Mouse (Mus musculus): Measurements from ENCODE around the gene Zfp821. TPM values are rescaled to one million over a fixed set of nuclear protein-coding genes. Genes with fewer than 3 reads are reported as not detected.

Zfp821 gene
- polyA plus RNA-seq, 1 experiment from 2014 or later, result 46.7 TPM

DNA sequence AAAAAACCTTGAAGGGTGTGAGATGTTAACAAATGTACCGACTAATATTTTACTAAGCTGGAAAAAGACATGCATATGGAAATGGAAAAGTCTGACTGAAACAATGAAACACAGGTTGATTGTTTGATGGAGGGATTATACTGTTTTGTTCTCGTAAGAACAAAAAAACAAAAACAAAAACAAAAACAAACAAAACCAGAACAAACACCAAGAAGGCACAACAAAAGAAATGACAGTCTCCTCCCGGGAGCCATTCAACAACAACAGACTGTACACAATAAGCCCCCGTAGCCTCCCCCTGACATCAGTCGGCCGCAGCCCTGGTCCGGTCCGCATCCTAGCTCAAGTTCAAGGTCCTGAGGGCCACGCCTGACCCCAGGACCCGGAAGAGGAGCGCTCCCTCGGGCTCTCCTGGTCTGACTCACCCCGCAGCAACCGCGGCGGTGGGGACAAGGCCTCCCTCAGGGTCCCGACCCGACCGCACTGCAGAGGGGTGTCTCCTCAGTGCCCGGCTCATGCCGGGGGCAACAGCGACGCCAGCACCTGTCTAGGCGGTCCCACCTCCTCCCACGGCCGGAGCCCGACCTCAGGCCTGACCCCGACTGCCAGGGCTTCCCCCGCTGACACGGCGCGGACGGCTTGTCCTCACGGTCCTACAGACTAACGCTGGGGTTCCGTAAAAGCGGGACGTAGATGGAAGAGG is 12.8 kb upstream of the Zfp821 start:
- peak; percentile 53 for ATAC-seq (ENCODE audit: insufficient number of reproducible peaks, insufficient read depth, low FRiP score, low TSS enrichment, low read depth)
- H3K9ac ChIP-seq, result peak overlapping the region; percentile 97
- H3K36me3 ChIP-seq, result peaks cover 4% of the 10 kb centered on the region; the same call in 1 of the 2 replicates
- H3K27me3 ChIP-seq, result no peaks in the 10 kb centered on the region
- peak overlapping the region; percentile 96 for H3K4me3 ChIP-seq
- no peaks in the 10 kb centered on the region for H3K9me3 ChIP-seq
- peaks cover 25% of the 10 kb centered on the region for H3K4me1 ChIP-seq
- peak overlapping the region; percentile 73 for H3K4me2 ChIP-seq
- under 1% methylated on average over 38 of the region's 38 CpGs for WGBS
- peak overlapping the region; percentile 77 for H3K27ac ChIP-seq

DNA sequence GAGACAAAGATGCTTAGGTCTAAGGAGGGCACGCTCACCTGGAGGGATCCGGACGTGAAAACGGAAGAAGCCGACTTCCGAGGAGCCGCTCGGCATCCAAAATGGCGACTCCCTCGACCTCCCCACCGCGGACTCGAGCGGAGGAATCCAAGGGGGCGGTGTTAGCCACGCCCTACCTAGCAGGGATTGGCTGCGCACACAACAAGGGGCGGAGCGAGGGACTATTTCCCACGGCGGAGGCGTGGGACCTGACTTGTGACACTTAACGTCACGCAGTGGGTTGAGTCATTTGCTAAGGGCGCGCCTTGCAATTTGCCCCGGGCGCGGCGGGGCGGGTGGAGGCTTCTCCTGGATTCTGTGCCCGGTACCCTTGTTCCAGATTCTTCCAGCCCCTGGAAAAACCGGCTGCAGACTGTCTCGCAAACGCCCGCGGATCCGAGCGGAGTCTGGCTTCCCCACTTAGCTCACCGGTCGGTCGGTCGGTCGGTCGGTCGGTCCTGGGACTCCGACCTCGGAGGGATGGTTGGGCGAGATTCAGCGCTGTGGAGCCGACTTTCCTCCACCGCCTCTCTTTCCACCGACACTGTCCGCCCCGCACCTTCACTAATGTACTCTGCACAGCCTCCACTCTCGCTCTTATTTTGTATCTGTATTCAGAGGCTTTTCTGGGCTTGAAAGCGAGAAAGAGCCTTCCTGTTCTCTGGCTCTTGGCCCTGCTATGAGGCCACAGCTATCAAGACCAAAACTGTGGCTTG is 12.0 kb upstream of the Zfp821 start, which contains the start of gene Ist1:
Gene Ist1 (minus strand): TSS at position 115 of the 755 bp plus-strand sequence.
- Histone ChIP-seq H3K4me3 (peak within 1 kb of the TSS; percentile 96), H3K36me3 (peaks cover 2% of the 10 kb centered on the region; the same call in 1 of the 2 replicates), H3K4me1 (peaks cover 25% of the 10 kb centered on the region), H3K9ac (peak within 1 kb of the TSS; percentile 97), H3K27me3 (no peaks in the 10 kb centered on the region), H3K9me3 (no peaks in the 10 kb centered on the region), H3K4me2 (peak within 1 kb of the TSS; percentile 73), H3K27ac (peak within 1 kb of the TSS; percentile 77)
- ATAC-seq (ENCODE audit: insufficient number of reproducible peaks, insufficient read depth, low FRiP score, low TSS enrichment, low read depth), result peak; percentile 96
- WGBS, result under 1% methylated on average over 57 of the region's 57 CpGs

DNA sequence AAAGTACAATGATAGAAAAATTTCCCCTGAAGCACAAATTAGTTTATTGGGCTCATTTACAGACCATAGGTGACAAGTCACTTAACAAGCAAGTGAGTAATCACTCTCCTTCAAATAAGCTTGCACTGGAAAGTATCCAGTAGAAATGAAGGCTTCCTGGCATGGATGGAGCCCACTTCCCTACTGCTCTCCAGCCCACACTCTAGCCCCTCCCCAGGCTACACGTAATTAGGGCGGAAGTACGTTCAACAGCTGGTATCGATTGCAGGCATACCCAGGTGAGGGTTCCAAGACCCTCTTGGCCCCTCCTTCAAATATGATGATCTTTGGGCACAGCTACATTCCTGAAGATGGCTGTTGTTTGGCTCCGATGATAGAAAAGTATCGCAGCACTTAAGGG is 11.2 kb upstream of the Zfp821 start:
- Histone ChIP-seq H3K4me3 (peak overlapping the region; percentile 96; the same call in 1 of the 2 replicates), H3K9ac (no peak overlapping the region), H3K27ac (no peak overlapping the region), H3K9me3 (no peaks in the 10 kb centered on the region), H3K4me1 (peaks cover 25% of the 10 kb centered on the region), H3K36me3 (no peaks in the 10 kb centered on the region), H3K4me2 (peak overlapping the region; percentile 73), H3K27me3 (no peaks in the 10 kb centered on the region)
- 33% methylated on average over 6 of the region's 6 CpGs for WGBS
- ATAC-seq (ENCODE audit: insufficient number of reproducible peaks, insufficient read depth, low FRiP score, low TSS enrichment, low read depth), result no peak

DNA sequence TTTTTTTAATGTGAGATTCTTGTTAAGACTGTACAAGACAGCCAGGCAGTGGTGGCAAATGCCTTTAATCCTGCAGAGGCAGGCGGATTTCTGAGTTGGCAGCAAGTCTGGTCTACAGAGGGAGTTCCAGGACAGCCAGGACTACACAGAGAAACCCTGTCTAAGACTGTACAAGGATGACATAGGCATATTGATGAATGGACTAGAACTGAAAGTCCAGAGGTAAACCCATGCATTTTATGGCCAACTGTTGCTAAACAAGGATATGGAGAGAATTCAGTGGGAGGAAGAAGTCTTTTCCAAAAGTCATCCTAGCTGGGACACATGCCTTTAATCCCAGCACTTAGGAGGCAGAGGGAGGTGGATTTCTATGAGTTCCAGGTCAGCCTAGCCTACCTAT is 7.6 kb upstream of the Zfp821 start:
- Histone ChIP-seq H3K9ac (no peak overlapping the region), H3K4me2 (no peak overlapping the region), H3K4me3 (no peak overlapping the region), H3K36me3 (no peaks in the 10 kb centered on the region), H3K27ac (no peak overlapping the region), H3K27me3 (no peaks in the 10 kb centered on the region), H3K4me1 (peaks cover 8% of the 10 kb centered on the region), H3K9me3 (no peaks in the 10 kb centered on the region)
- 62% methylated on average over 1 of the region's 1 CpGs for WGBS
- no peak for ATAC-seq (ENCODE audit: insufficient number of reproducible peaks, insufficient read depth, low FRiP score, low TSS enrichment, low read depth)

DNA sequence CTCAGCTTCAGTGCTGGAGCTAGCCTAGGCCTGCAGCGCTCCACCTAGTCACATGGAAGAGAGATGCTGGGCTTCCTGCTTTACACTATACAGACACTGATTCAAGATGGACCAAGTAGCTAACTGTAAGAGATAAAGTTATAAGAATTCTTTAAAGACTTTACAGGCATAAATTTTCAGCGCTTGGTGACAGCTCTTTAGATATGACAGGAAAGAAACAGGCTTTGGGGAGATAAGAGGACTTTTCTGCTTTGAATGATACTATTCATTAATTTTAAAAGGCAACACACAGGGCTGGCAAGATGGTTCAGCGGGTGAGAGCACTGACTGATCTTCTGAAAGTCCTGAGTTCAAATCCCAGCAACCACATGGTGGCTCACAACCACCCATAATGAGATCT is 6.9 kb upstream of the Zfp821 start:
- H3K27me3 ChIP-seq, result no peaks in the 10 kb centered on the region
- peaks cover 8% of the 10 kb centered on the region for H3K4me1 ChIP-seq
- no peaks in the 10 kb centered on the region for H3K9me3 ChIP-seq
- H3K27ac ChIP-seq, result no peak overlapping the region
- H3K9ac ChIP-seq, result no peak overlapping the region
- H3K4me3 ChIP-seq, result no peak overlapping the region
- ATAC-seq (ENCODE audit: insufficient number of reproducible peaks, insufficient read depth, low FRiP score, low TSS enrichment, low read depth), result no peak
- H3K4me2 ChIP-seq, result no peak overlapping the region
- 85% methylated on average over 3 of the region's 3 CpGs for WGBS
- no peaks in the 10 kb centered on the region for H3K36me3 ChIP-seq

DNA sequence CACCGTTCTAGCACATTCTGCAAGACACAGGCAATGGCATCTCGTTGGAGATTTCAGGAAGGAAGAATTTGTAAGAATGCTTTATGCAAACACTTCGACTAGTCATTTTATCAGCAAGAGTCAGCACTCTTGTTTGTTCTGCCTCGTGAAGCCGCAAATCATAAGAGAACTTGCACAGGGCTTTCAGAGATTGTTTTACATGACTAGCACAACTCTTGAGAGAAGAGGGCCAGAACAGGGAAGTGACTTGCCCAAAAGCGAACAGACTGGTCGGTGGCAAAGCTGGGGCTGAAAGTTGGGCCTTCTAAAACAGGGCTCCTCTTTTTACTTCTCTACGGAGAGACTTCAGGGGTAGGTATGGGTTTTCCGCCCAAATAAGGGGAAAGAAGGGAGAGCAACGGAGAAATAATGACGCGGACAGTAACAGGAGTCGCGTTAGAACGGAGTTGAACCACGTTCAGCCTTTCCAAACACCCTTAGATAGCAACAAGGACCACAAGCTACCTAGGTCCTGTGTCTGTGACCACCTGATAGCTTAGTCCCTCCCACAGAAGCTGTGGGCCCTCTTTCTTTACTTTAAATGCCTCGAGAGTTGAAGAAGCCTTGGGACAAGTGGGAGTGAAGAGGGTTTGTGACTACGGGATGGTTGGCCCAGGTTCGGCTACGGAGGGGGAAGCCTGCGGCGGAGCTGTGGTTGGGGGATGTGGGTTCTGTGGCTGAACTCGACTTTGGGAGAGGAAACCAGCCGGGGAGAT is 604 bp upstream of the Zfp821 start:
- H3K9me3 ChIP-seq, result no peaks in the 10 kb centered on the region
- no peaks in the 10 kb centered on the region for H3K27me3 ChIP-seq
- 11% methylated on average over 24 of the region's 24 CpGs for WGBS
- H3K9ac ChIP-seq, result peak overlapping the region; percentile 99
- H3K4me3 ChIP-seq, result peak overlapping the region; percentile 94
- H3K4me2 ChIP-seq, result peak overlapping the region; percentile 88
- peaks cover 20% of the 10 kb centered on the region for H3K36me3 ChIP-seq
- H3K4me1 ChIP-seq, result peaks cover 30% of the 10 kb centered on the region
- H3K27ac ChIP-seq, result peak overlapping the region; percentile 51
- ATAC-seq (ENCODE audit: insufficient number of reproducible peaks, insufficient read depth, low FRiP score, low TSS enrichment, low read depth), result no peak

DNA sequence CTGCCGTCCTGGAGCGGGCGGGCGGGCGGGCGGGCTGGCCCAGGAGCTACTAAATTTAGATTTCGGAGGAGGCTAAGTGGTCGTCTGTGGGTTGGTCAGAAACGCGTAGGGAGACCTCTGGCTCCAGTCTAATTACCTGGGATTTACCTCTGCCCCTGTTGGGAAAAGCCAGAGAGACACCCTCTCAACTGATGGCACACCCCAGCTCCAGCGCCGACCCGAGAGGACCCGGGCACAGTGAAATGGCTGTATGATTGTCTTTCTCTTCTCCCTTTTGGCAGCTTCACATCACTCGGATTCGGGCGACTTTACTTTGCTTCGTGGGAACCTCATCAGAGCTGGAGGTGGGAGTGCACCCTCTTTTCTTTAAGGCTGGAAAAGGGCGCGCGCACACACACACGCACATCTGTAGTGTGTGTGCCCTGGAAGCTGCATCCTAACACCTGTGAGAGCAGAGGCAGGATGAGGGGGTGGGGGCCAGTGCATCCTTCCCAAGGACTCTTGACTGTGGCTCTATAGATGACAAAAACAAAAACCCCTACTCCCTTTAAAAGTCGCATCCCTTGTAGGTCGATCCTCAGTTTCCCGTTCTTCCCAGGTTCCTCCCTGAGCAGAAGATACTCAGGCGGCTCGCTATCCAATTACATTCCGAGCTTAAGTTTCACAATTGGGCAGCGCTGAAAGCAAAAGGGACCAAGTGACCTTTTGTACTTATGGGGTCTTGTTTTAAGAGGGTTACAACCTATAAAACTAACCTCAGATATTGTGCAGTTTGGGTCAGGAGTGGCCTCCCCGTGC is 929 bp downstream of the Zfp821 start:
- Histone ChIP-seq H3K9ac (peak overlapping the region; percentile 99), H3K4me2 (peak overlapping the region; percentile 88), H3K36me3 (peaks cover 36% of the 10 kb centered on the region), H3K9me3 (no peaks in the 10 kb centered on the region), H3K27ac (peak overlapping the region; percentile 98), H3K4me3 (peak overlapping the region; percentile 94), H3K27me3 (no peaks in the 10 kb centered on the region), H3K4me1 (peaks cover 30% of the 10 kb centered on the region)
- ATAC-seq (ENCODE audit: insufficient number of reproducible peaks, insufficient read depth, low FRiP score, low TSS enrichment, low read depth), result peak; percentile 43; the same call in 1 of the 2 replicates
- under 1% methylated on average over 29 of the region's 30 CpGs for WGBS

DNA sequence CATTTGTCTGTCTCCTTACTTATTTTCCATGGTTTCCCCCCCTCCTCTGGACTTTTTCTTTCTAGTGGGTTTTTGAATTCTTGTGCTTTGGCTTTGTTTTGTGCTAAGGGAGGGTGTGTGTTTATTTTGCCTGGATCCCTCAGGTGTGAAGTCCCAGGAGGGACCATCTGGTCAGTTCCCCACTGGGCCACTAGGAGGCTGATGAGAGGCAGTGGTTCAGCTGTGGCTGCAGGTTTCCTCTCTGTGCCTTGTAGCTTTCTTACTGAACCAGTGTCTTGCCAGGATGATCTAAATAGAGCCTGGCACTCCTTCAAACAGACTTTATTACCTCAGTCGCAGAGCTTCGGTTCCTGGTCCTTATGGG is 1.5 kb downstream of the Zfp821 start:
- H3K27ac ChIP-seq, result no peak overlapping the region
- peak overlapping the region; percentile 94 for H3K4me3 ChIP-seq
- H3K4me2 ChIP-seq, result peak overlapping the region; percentile 88
- H3K9ac ChIP-seq, result peak overlapping the region; percentile 99
- no peaks in the 10 kb centered on the region for H3K27me3 ChIP-seq
- peaks cover 30% of the 10 kb centered on the region for H3K4me1 ChIP-seq
- peaks cover 41% of the 10 kb centered on the region for H3K36me3 ChIP-seq
- 14% methylated on average over 2 of the region's 2 CpGs for WGBS
- no peaks in the 10 kb centered on the region for H3K9me3 ChIP-seq
- ATAC-seq (ENCODE audit: insufficient number of reproducible peaks, insufficient read depth, low FRiP score, low TSS enrichment, low read depth), result no peak

DNA sequence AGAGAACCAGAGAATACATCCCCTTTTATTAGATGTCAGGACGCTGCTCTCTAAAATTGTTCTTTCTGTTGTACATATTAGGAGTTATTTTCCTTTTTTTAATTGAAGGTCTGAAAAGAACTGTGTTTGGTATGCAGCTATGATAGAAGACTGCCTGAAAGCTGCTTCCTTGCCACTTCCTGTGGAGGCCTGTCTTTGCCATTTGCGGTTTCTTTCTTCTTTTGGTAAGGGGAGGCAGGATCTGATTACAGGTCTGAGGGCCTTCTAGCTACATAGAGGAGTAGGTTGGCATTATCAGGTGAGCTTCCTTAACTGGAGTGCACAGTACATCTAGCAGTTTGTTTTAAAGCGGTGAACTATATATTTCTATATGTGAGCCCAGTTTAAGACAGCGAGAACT is 2.6 kb downstream of the Zfp821 start:
- peak overlapping the region; percentile 34 for H3K4me2 ChIP-seq
- 92% methylated on average over 4 of the region's 4 CpGs for WGBS

DNA sequence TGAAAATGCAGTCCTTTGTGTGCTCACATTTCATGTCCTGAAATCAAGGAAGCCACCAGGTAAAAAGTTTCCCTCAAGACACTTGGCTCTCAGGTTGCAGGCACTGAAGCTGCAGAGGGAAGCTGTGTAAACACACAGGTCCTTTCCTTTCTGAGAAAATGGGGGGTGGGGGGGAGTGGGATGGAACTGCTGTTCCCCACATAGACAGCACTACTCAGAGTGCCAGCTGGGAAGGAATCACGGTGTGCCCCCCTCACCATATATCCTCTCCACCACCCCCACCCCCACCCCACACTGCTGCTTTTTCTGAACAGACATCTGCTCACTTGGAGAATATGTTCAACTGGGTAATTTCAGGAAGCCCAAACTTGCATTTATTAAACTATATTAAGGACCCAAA is 7.2 kb downstream of the Zfp821 start:
- peaks cover 93% of the 10 kb centered on the region for H3K36me3 ChIP-seq
- no peak overlapping the region for H3K4me2 ChIP-seq
- H3K9me3 ChIP-seq, result no peaks in the 10 kb centered on the region
- peaks cover 12% of the 10 kb centered on the region for H3K4me1 ChIP-seq
- no peaks in the 10 kb centered on the region for H3K27me3 ChIP-seq
- no peak overlapping the region for H3K4me3 ChIP-seq
- ATAC-seq (ENCODE audit: insufficient number of reproducible peaks, insufficient read depth, low FRiP score, low TSS enrichment, low read depth), result no peak
- H3K9ac ChIP-seq, result no peak overlapping the region
- WGBS, result 82% methylated on average over 1 of the region's 1 CpGs
- H3K27ac ChIP-seq, result no peak overlapping the region

More for the DNA sequence above, 2.6 kb downstream of the Zfp821 start:
- H3K9ac ChIP-seq, result no peak overlapping the region
- H3K9me3 ChIP-seq, result no peaks in the 10 kb centered on the region
- peaks cover 52% of the 10 kb centered on the region for H3K36me3 ChIP-seq
- peaks cover 30% of the 10 kb centered on the region for H3K4me1 ChIP-seq
- no peak overlapping the region; the same call in 1 of the 2 replicates for H3K4me3 ChIP-seq
- no peak for ATAC-seq (ENCODE audit: insufficient number of reproducible peaks, insufficient read depth, low FRiP score, low TSS enrichment, low read depth)
- no peaks in the 10 kb centered on the region for H3K27me3 ChIP-seq
- no peak overlapping the region for H3K27ac ChIP-seq

DNA sequence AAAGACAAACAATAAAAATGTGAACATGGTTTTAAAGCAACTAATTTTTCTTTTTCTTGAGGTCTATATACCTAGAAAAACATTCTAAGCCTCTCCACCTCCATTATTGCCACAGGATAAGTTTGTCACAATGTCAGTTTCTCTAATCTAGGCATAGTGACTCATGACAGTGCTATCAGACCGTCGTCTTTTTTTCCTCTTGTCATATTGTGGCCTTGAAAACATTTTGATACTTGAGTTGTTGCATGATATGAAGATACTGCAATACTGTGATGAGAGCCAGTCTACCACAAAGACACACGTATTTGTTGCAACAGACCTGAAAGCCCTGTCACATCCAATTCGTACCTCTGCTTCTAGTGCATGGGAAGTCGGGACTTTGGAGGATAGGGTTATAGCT is 9.6 kb downstream of the Zfp821 start:
- Histone ChIP-seq H3K4me3 (no peak overlapping the region), H3K27ac (no peak overlapping the region), H3K9me3 (no peaks in the 10 kb centered on the region), H3K36me3 (peaks cover 93% of the 10 kb centered on the region), H3K4me1 (no peaks in the 10 kb centered on the region), H3K27me3 (no peaks in the 10 kb centered on the region), H3K9ac (no peak overlapping the region), H3K4me2 (no peak overlapping the region)
- 90% methylated on average over 5 of the region's 5 CpGs for WGBS
- ATAC-seq (ENCODE audit: insufficient number of reproducible peaks, insufficient read depth, low FRiP score, low TSS enrichment, low read depth), result no peak

Data from embryonic facial prominence, embryonic 13.5 days (tissue).